Mouse (Mus musculus) E14TG2a.4 (cell line): ENCODE data around the gene Commd7.

Experiments used
- H3K27me3 ChIP-seq: 2 replicates; pipeline ENCODE4 v1.6.1; 2014; ENCODE audit warnings: low read length, control low read depth; ENCODE audit not compliant: insufficient read depth
- H3K36me3 ChIP-seq: 2 replicates; pipeline ENCODE4 v1.6.1; 2014; ENCODE audit warnings: low read length, control low read depth; ENCODE audit not compliant: insufficient read depth
- H3K4me1 ChIP-seq: replicated peaks from 2 replicates; pipeline ENCODE4 v1.6.1; 2014; ENCODE audit warnings: low read depth, low read length, control low read depth
- H3K4me3 ChIP-seq: replicated peaks from 2 replicates; pipeline ENCODE4 v1.5.1; 2014; ENCODE audit warnings: mild to moderate bottlenecking, low read length
- H3K9me3 ChIP-seq: 2 replicates; pipeline ENCODE4 v1.6.1; 2014; ENCODE audit warnings: low read length, control low read depth
- CTCF ChIP-seq: conservative IDR thresholded peaks from 2 replicates; pipeline ENCODE4 v1.5.1; 2014; ENCODE audit warnings: low read length
- NANOG ChIP-seq: IDR thresholded peaks from 2 replicates; pipeline ENCODE4 v1.6.1; 2014; ENCODE audit warnings: borderline replicate concordance, low read length, mixed read lengths
- POU5F1 ChIP-seq: IDR thresholded peaks from 2 replicates; pipeline ENCODE4 v1.6.1; 2014; ENCODE audit warnings: low read length, borderline replicate concordance

The Commd7 gene

GRCm38 (mm10) chr2:153638977-153639680 is 6.5 kb upstream of the Commd7 start:
- no peak overlapping the region for H3K4me3 ChIP-seq
- TF ChIP-seq POU5F1 = no peak
- TF ChIP-seq CTCF = no peak
- TF ChIP-seq NANOG = no peak
- peaks cover 31% of the 10 kb centered on the region for H3K27me3 ChIP-seq
- peaks cover 61% of the 10 kb centered on the region for H3K4me1 ChIP-seq
- no peaks in the 10 kb centered on the region for H3K9me3 ChIP-seq
- H3K36me3 ChIP-seq = no peaks in the 10 kb centered on the region

GRCm38 (mm10) chr2:153633259-153633658 is 678 bp upstream of the Commd7 start:
- peaks cover 39% of the 10 kb centered on the region for H3K27me3 ChIP-seq
- peaks cover 8% of the 10 kb centered on the region; the same call in 1 of the 2 replicates for H3K36me3 ChIP-seq
- H3K4me1 ChIP-seq = peaks cover 23% of the 10 kb centered on the region
- TF ChIP-seq NANOG = no peak
- no peak for TF ChIP-seq CTCF
- no peak for TF ChIP-seq POU5F1
- H3K4me3 ChIP-seq = peak overlapping the region; percentile 81
- H3K9me3 ChIP-seq = no peaks in the 10 kb centered on the region; the same call in 1 of the 2 replicates

GRCm38 (mm10) chr2:153632871-153633226 is 268 bp upstream of the Commd7 start:
- Histone ChIP-seq H3K27me3 (peaks cover 36% of the 10 kb centered on the region), H3K9me3 (no peaks in the 10 kb centered on the region; the same call in 1 of the 2 replicates), H3K4me3 (peak overlapping the region; percentile 81), H3K4me1 (peaks cover 21% of the 10 kb centered on the region), H3K36me3 (peaks cover 12% of the 10 kb centered on the region)
- TF ChIP-seq NANOG = no peak
- TF ChIP-seq CTCF = no peak
- no peak for TF ChIP-seq POU5F1

- Histone ChIP-seq H3K9me3 (no peaks in the 10 kb centered on the region; the same call in 1 of the 2 replicates), H3K4me3 (no peak overlapping the region), H3K27me3 (peaks cover 22% of the 10 kb centered on the region), H3K36me3 (peaks cover 25% of the 10 kb centered on the region), H3K4me1 (peaks cover 21% of the 10 kb centered on the region)
- no peak for TF ChIP-seq NANOG
- no peak for TF ChIP-seq POU5F1
- TF ChIP-seq CTCF = no peak
Observed at GRCm38 (mm10) chr2:153630950-153631349, 1.6 kb downstream of the Commd7 start.

GRCm38 (mm10) chr2:153622449-153622848 is 10.1 kb downstream of the Commd7 start:
- H3K4me1 ChIP-seq = peaks cover 42% of the 10 kb centered on the region
- H3K36me3 ChIP-seq = peaks cover 53% of the 10 kb centered on the region
- peak overlapping the region; percentile 41 for H3K4me3 ChIP-seq
- TF ChIP-seq CTCF (no peak), NANOG (peak; percentile 62), POU5F1 (peak; percentile 71)
- peaks cover 30% of the 10 kb centered on the region for H3K27me3 ChIP-seq
- no peaks in the 10 kb centered on the region for H3K9me3 ChIP-seq

GRCm38 (mm10) chr2:153618889-153619288 is 13.7 kb downstream of the Commd7 start:
- TF ChIP-seq POU5F1 (no peak), NANOG (no peak), CTCF (no peak)
- Histone ChIP-seq H3K4me3 (no peak overlapping the region), H3K9me3 (no peaks in the 10 kb centered on the region), H3K27me3 (peaks cover 24% of the 10 kb centered on the region), H3K36me3 (peaks cover 32% of the 10 kb centered on the region), H3K4me1 (peaks cover 59% of the 10 kb centered on the region)

GRCm38 (mm10) chr2:153618439-153618838 is 14.1 kb downstream of the Commd7 start:
- Histone ChIP-seq H3K4me1 (peaks cover 60% of the 10 kb centered on the region), H3K4me3 (no peak overlapping the region), H3K27me3 (peaks cover 19% of the 10 kb centered on the region), H3K9me3 (no peaks in the 10 kb centered on the region), H3K36me3 (peaks cover 32% of the 10 kb centered on the region)
- TF ChIP-seq POU5F1 (no peak), CTCF (no peak), NANOG (no peak)

GRCm38 (mm10) chr2:153616893-153617292 is 15.7 kb downstream of the Commd7 start:
- Histone ChIP-seq H3K36me3 (peaks cover 30% of the 10 kb centered on the region), H3K4me3 (no peak overlapping the region), H3K27me3 (peaks cover 16% of the 10 kb centered on the region), H3K4me1 (peaks cover 61% of the 10 kb centered on the region), H3K9me3 (no peaks in the 10 kb centered on the region)
- no peak for TF ChIP-seq POU5F1
- no peak for TF ChIP-seq NANOG
- TF ChIP-seq CTCF = no peak
